Mouse (Mus musculus) heart, embryonic 16.5 days (tissue): ENCODE results near the gene Arl15. TPM values are rescaled to one million over a fixed set of nuclear protein-coding genes. Genes with fewer than 3 reads are reported as not detected.
A peak's percentile ranks its signal among the peaks of the same experiment; 100 is the strongest.

Source experiments
- ATAC-seq: fragments of 200-750 bp; cut with Nextera tagmentation; replicated peaks from 2 replicates; pipeline ENCODE4 v1.8.0; 2017; ENCODE audit warnings: moderate number of reproducible peaks; ENCODE audit not compliant: insufficient read depth, low FRiP score; ENCODE audit errors: extremely low read depth
- H3K27ac ChIP-seq: fragments of 300-500 bp; sonication (generic); 2 replicates; pipeline ENCODE4 v1.5.1; 2014; ENCODE audit warnings: mild to moderate bottlenecking, low read length, control low read depth, moderate library complexity
- H3K27me3 ChIP-seq: fragments of 300-500 bp; sonication (generic); 2 replicates; pipeline ENCODE4 v1.6.1; 2014; ENCODE audit warnings: low read length, mixed read lengths; ENCODE audit not compliant: control insufficient read depth, insufficient read depth
- H3K36me3 ChIP-seq: fragments of 300-500 bp; sonication (generic); 2 replicates; pipeline ENCODE4 v1.6.1; 2014; ENCODE audit not compliant: control insufficient read depth, insufficient read depth
- H3K4me1 ChIP-seq: fragments of 300-500 bp; sonication (generic); 2 replicates; pipeline ENCODE4 v1.6.1; 2014; ENCODE audit warnings: low read length, mixed read lengths; ENCODE audit not compliant: control insufficient read depth, insufficient read depth
- H3K4me2 ChIP-seq: fragments of 300-500 bp; sonication (generic); 2 replicates; pipeline ENCODE4 v1.6.1; 2014; ENCODE audit warnings: low read depth, mild to moderate bottlenecking, control low read depth, low read length
- H3K4me3 ChIP-seq: fragments of 300-500 bp; sonication (generic); 2 replicates; pipeline ENCODE4 v1.5.1; 2014; ENCODE audit warnings: mild to moderate bottlenecking, control low read depth, low read length
- H3K9ac ChIP-seq: fragments of 300-500 bp; sonication (generic); 2 replicates; pipeline ENCODE4 v1.6.1; 2014; ENCODE audit warnings: low read length, control low read depth
- H3K9me3 ChIP-seq: fragments of 300-500 bp; sonication (generic); replicated peaks from 2 replicates; pipeline ENCODE4 v1.6.1; 2016; ENCODE audit warnings: low read length; ENCODE audit not compliant: control insufficient read depth
- WGBS: fragments of 180-500 bp; shearing (Covaris S2); extraction: QIAGEN DNeasy Blood & Tissue Kit; methylation state at CpG from one replicate; pipeline ENCODE4 v1.1.7; 2014; 5-methylcytosine and 5-hydroxymethylcytosine counted together
- polyA plus RNA-seq: library from polyadenylated mRNA; unstranded; fragments of >200 nt; fragmentation: Nextera tagmentation; extraction: Ambion mirVana; gene quantifications from 2 replicates; pipeline ENCODE4 v1.2.1, GENCODE M21; 2015

The Arl15 gene
- polyA plus RNA-seq, 1 experiment from 2014 or later: 8.8 TPM

DNA sequence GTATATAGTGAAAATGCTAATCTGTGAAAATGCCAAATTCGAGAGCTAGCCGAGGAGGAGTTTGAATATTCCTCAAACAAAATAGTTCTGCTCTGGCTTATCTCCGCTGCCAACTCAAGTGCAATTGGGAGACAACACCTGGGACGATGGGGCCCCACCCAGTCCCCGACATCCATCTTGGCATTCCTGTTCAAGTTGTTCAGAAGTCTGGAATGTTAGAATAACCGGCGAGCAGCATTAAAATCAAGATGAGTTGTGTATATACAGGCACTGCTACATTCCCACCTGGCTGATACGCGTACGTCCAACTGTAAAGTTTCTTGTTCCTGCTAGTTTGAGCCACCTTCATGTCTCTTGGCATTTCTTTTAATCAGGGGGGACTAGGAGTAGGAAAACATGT is 209.2 kb downstream of the Arl15 start:
- H3K27me3 ChIP-seq: no peaks in the 10 kb centered on the region

DNA sequence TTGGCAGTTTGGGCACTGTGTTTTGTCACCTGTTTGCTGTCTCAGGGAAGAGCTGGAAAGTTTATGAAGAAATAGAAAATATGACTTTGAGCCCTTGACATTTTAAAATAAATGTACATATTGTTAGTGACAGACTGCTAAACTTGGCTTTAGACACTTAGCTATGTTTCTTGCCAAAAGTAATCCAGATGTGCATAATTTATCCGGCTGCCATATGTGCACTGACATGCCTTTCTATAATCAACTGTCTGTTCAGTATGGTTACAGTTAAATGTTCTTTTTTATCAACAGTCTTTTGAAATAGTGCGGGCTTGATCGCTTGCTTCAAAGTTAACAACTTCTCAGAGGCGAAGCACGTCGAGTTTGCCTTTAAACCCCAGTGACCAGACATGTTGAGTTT is 209.9 kb downstream of the Arl15 start:
- Histone ChIP-seq H3K4me2 (no peak overlapping the region), H3K9ac (no peak overlapping the region), H3K4me1 (no peaks in the 10 kb centered on the region), H3K27me3 (no peaks in the 10 kb centered on the region), H3K4me3 (no peak overlapping the region), H3K36me3 (no peaks in the 10 kb centered on the region), H3K9me3 (no peaks in the 10 kb centered on the region), H3K27ac (no peak overlapping the region)
- no peak for ATAC-seq
- 61% methylated on average over 6 of the region's 6 CpGs for WGBS

More for the DNA sequence above, 209.2 kb downstream of the Arl15 start:
- Histone ChIP-seq H3K4me1 (no peaks in the 10 kb centered on the region), H3K9me3 (no peaks in the 10 kb centered on the region), H3K36me3 (no peaks in the 10 kb centered on the region), H3K4me3 (no peak overlapping the region), H3K9ac (no peak overlapping the region), H3K27ac (no peak overlapping the region), H3K4me2 (no peak overlapping the region)
- WGBS: 73% methylated on average over 10 of the region's 10 CpGs
- no peak for ATAC-seq

DNA sequence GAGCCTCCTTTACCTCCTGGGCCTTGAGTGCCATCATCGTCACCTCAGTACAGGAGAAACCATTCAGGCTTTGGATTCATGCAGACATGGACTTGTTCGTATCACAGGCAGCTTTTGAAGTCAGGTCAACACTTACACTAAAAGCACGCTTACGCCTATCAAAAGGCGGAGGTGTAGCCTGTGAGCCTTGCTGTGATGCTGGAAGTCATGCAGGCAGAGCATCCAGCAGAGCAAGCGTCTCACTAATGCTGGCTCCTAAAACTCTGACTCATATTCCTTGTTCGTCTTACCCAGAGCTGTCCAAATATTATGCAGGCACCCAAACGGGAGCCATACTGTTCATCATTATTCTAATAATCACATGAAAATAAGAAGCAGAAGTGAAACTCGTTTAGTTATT is 215.5 kb downstream of the Arl15 start:
- H3K27me3 ChIP-seq: no peaks in the 10 kb centered on the region
- H3K9ac ChIP-seq: no peak overlapping the region
- H3K4me3 ChIP-seq: no peak overlapping the region
- no peak overlapping the region for H3K27ac ChIP-seq
- no peaks in the 10 kb centered on the region for H3K9me3 ChIP-seq
- H3K36me3 ChIP-seq: no peaks in the 10 kb centered on the region
- ATAC-seq: no peak
- 69% methylated on average over 9 of the region's 9 CpGs for WGBS
- H3K4me2 ChIP-seq: no peak overlapping the region
- H3K4me1 ChIP-seq: no peaks in the 10 kb centered on the region

DNA sequence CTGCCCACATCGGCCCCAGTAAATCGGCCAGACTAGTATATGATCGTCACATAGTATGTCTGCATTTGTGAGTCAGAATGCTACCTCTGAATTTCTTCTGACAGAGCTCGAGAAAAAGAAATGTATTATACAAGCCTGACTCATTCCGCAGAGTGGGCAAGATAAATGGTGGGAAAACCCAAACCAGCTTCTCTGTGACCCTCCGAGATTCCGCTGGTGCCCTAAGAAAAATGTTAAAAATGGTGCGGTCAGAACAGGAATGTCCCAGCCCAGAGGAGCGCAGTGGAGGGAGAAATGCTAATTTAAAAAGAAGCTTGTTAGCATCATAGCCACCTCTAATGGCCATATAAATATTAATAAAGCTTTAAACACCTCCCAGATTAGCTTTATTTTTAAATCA is 216.2 kb downstream of the Arl15 start:
- Histone ChIP-seq H3K36me3 (no peaks in the 10 kb centered on the region), H3K4me1 (no peaks in the 10 kb centered on the region), H3K4me2 (no peak overlapping the region), H3K4me3 (no peak overlapping the region), H3K9ac (no peak overlapping the region), H3K9me3 (no peaks in the 10 kb centered on the region), H3K27me3 (no peaks in the 10 kb centered on the region), H3K27ac (no peak overlapping the region)
- WGBS: 88% methylated on average over 9 of the region's 9 CpGs
- ATAC-seq: no peak

DNA sequence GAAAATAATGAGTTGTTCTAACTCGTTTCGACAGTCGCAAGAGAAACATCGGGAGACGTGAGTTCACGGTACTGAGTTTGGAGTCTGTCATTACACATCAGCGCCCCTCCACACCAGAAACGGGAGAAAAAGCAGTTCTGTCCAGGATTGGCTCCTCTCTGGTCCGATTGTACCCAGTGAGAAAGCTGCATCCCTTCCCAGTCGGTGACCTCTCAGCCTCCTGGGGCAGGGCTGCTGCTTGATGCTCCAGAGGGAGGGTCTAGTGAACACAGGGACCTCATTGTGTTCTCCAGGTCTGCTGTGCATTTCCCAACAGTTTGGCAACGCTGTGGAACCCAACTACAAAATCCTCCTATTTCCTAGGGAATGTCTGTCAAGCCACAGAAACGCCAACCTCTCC is 216.7 kb downstream of the Arl15 start:
- H3K27ac ChIP-seq: no peak overlapping the region
- WGBS: 69% methylated on average over 12 of the region's 12 CpGs
- H3K27me3 ChIP-seq: no peaks in the 10 kb centered on the region
- H3K4me3 ChIP-seq: no peak overlapping the region
- no peak for ATAC-seq
- no peaks in the 10 kb centered on the region for H3K4me1 ChIP-seq
- H3K9ac ChIP-seq: no peak overlapping the region
- H3K4me2 ChIP-seq: no peak overlapping the region
- H3K36me3 ChIP-seq: no peaks in the 10 kb centered on the region
- no peaks in the 10 kb centered on the region for H3K9me3 ChIP-seq

DNA sequence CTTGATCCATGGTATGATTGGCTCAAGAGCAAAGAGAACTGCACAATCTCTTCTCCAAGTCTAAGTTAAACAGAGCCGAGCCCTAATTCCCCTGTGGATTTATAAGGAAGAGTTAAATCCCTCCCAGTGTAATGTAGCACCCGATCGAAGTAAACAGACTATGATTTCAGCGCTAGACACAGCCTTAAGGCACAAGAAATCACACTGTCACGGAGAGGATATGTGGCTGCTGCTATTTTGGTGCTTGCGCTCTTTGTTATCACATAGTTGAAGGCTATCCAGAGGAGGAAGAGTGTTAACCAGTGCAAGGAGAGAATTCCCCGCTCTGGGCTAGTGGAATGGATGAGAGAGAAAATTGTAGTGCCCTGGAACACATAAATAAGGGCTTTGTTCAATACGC is 223.6 kb downstream of the Arl15 start:
- Histone ChIP-seq H3K9me3 (no peaks in the 10 kb centered on the region), H3K4me2 (peak overlapping the region; percentile 56), H3K4me3 (peak overlapping the region; percentile 28), H3K4me1 (peaks cover 2% of the 10 kb centered on the region; the same call in 1 of the 2 replicates), H3K36me3 (no peaks in the 10 kb centered on the region), H3K27me3 (no peaks in the 10 kb centered on the region), H3K9ac (no peak overlapping the region), H3K27ac (peak overlapping the region; percentile 19)
- 0 out of 2 replicates have a peak, but pooled peaks have one; percentile 55 for ATAC-seq
- WGBS: 34% methylated on average over 8 of the region's 8 CpGs

DNA sequence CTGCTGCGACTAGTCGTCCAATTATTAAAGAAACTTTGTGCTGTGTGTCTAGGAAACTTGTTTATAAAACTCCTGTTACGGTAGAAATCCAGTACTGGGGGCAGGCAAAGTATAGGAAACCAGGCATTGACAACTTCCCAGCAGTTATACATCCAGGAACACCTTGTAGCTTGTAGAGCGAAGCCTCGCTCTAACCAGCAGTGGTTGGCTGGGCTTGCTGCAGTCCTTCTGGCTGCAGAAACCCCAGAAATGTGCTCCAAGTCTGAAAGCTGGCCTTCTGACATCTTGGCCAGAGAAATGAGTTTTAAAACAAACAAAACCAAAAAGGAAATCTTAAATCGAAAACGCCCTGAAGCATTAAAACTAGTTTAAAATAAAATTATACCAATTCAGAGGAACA is 229.2 kb downstream of the Arl15 start:
- 85% methylated on average over 7 of the region's 7 CpGs for WGBS
- no peak overlapping the region for H3K9ac ChIP-seq
- H3K4me3 ChIP-seq: no peak overlapping the region
- H3K4me2 ChIP-seq: no peak overlapping the region
- H3K36me3 ChIP-seq: no peaks in the 10 kb centered on the region
- H3K27ac ChIP-seq: no peak overlapping the region
- no peak for ATAC-seq
- no peaks in the 10 kb centered on the region for H3K9me3 ChIP-seq
- no peaks in the 10 kb centered on the region for H3K4me1 ChIP-seq
- no peaks in the 10 kb centered on the region for H3K27me3 ChIP-seq

DNA sequence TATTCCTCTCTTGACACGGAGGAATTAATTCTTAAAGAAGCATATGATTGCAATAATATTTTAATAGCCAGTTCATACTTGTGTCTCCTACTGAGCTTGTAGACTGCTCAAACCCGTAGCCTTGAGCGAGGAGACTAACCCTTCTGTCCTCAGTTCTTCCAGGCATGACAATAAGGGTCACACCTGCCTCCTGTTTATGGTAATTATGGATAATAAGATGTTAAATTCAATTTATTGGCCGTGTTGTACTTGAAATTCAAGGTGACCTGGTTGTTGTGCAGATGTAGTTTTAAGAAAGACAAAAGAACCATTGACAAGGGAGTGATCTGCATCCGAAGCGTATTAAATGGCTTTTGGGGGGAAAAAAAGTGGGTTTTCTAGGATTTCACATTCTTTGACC is 232.0 kb downstream of the Arl15 start:
- Histone ChIP-seq H3K27me3 (no peaks in the 10 kb centered on the region), H3K27ac (no peak overlapping the region), H3K4me3 (no peak overlapping the region), H3K36me3 (no peaks in the 10 kb centered on the region), H3K4me2 (no peak overlapping the region), H3K4me1 (no peaks in the 10 kb centered on the region), H3K9me3 (no peaks in the 10 kb centered on the region), H3K9ac (no peak overlapping the region)
- whole genome bisulfite sequencing: 83% methylated on average over 6 of the region's 6 CpGs
- ATAC-seq: no peak

DNA sequence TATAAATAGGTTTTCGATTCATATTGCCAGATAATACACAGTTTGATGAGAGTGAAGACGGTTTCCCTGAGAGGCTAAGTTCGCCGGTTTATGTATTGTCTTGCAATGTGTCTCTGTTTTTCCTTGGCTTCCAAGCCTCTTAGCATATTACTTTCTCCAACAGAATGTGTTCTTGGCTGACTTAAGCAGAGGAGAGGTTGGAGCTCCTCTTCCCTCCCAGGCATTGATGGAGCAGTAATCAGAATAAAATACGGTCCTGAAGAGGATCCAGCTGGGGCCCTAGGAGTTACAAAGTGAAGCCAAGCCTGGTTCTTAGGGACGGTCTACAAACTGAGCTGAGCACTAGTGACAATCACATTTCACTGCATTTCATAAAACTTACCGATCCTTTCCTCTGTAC is 232.4 kb downstream of the Arl15 start:
- Histone ChIP-seq H3K27me3 (no peaks in the 10 kb centered on the region), H3K4me3 (no peak overlapping the region), H3K9ac (no peak overlapping the region), H3K36me3 (no peaks in the 10 kb centered on the region), H3K4me1 (no peaks in the 10 kb centered on the region), H3K9me3 (no peaks in the 10 kb centered on the region), H3K27ac (no peak overlapping the region), H3K4me2 (no peak overlapping the region)
- 89% methylated on average over 7 of the region's 7 CpGs for WGBS
- ATAC-seq: no peak

DNA sequence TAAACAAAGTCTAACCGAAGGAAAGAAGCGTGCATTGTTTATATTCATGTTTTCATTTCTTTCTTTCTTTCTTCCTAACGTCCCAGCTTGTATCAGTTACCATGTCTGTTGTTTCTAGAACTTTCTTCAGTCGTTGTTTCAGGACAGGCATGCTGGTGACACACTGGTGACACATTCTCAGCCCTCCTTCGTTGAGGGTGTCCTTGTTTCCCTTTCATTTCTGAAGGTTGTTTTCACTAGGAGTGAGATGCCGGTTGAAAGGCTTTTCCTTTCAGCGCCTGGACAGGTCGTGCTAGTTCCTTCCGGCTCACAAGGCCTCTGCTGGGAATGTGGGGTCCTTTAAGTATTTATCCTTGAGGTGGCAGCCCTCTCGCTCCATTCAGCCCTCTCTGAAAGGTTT is 253.8 kb downstream of the Arl15 start:
- ATAC-seq: no peak
- H3K9ac ChIP-seq: no peak overlapping the region
- H3K27me3 ChIP-seq: no peaks in the 10 kb centered on the region
- H3K27ac ChIP-seq: no peak overlapping the region
- no peaks in the 10 kb centered on the region for H3K9me3 ChIP-seq
- WGBS: 54% methylated on average over 10 of the region's 10 CpGs
- no peak overlapping the region for H3K4me2 ChIP-seq
- H3K36me3 ChIP-seq: no peaks in the 10 kb centered on the region
- H3K4me3 ChIP-seq: no peak overlapping the region
- no peaks in the 10 kb centered on the region for H3K4me1 ChIP-seq
